Mouse (Mus musculus): ENCODE data around the gene Iqcj.
A peak's percentile ranks its signal among the peaks of the same experiment; 100 is the strongest.

DNA sequence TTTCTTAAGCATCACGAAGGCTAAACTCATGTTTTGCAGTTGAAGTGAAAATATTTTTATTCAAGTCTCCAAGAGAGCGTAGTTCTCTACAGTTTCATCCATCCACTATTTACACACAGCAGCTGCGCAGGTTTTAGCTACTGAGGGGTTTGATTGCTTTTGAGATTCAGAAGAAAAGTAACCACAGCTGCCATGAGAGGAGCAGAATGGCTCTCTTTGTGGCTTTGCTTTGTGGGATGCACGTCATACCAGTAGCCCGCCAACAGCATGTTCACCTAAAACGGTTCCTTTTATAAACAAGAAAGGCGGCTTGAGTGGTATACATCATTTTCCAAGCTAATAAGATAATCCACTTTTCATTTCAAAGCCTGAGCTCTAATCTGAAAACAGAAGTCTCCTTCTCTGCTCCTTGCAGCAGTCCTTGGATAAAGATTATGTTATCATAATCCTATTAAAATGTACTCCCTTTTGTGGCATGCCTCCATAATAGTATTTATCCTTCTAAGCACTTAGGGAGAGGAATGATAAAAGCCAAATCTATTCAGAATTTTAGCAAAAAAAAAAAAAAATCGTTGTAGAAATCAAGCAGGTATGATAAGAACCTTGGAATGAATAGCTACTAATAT is 26.7 kb downstream of the Iqcj start:
- TF ChIP-seq CTCF (IDR thresholded peaks at IDR 0.05; ENCODE audit: control insufficient read depth, insufficient read depth, insufficient read length) (no peak), USF1 (IDR thresholded peaks at IDR 0.05; ENCODE audit: low read depth) (no peak), MAX (IDR thresholded peaks at IDR 0.05) (no peak), MYOD1 (IDR thresholded peaks at IDR 0.05; ENCODE audit: control insufficient read depth, insufficient read length, low read depth) (peak; percentile 55), CEBPB (IDR thresholded peaks at IDR 0.05; ENCODE audit: low read depth) (no peak), MYOG (IDR thresholded peaks at IDR 0.05; ENCODE audit: control insufficient read depth, extremely low read depth, insufficient read length) (no peak), FOSL1 (IDR thresholded peaks at IDR 0.05; ENCODE audit: insufficient read depth, low read length, poor library complexity, severe bottlenecking) (no peak)

Measured in C2C12 (cell line).